In genomic region chr13:70636706-70637105, GRCm38 (mm10) we compare ENCODE assay signal across 7 mouse cellular contexts. TPM values are rescaled to one million over a fixed set of nuclear protein-coding genes. Genes with fewer than 3 reads are reported as not detected.
A peak's percentile ranks its signal among the peaks of the same experiment; 100 is the strongest.
DNase-seq lines count a peak whose midpoint lies in the region; ATAC-seq and TF ChIP-seq lines count a peak whose summit lies in the region.

No protein-coding gene starts in this region.

- H3K27me3 ChIP-seq in lung, embryonic 14.5 days (ENCODE audit: insufficient read depth, low read length), result no peaks in the 10 kb centered on the region
- H3K27me3 ChIP-seq in embryonic facial prominence, embryonic 13.5 days, result no peaks in the 10 kb centered on the region
- H3K27me3 ChIP-seq in intestine, postnatal 0 days (replicated peaks; ENCODE audit: control insufficient read depth, insufficient read depth, low read length), result no peaks in the 10 kb centered on the region

- peak overlapping the region; percentile 86 for H3K9ac ChIP-seq in lung, embryonic 14.5 days
- H3K9ac ChIP-seq in embryonic facial prominence, embryonic 13.5 days, result peak overlapping the region; percentile 94
- H3K9ac ChIP-seq in intestine, postnatal 0 days (ENCODE audit: low read depth, low read length), result peak overlapping the region; percentile 82

- no peak for ATAC-seq in lung, embryonic 14.5 days (ENCODE audit: insufficient read depth)
- no peak for ATAC-seq in embryonic facial prominence, embryonic 13.5 days (ENCODE audit: insufficient number of reproducible peaks, insufficient read depth, low FRiP score, low TSS enrichment, low read depth)
- ATAC-seq in intestine, postnatal 0 days, result no peak

- TF ChIP-seq POLR2A in olfactory bulb, adult 2 months (IDR thresholded peaks at IDR 0.05; ENCODE audit: insufficient read depth, low read depth, low read length), result no peak

- peaks cover 11% of the 10 kb centered on the region; the same call in 1 of the 2 replicates for H3K4me1 ChIP-seq in lung, embryonic 14.5 days (ENCODE audit: insufficient read depth)
- H3K4me1 ChIP-seq in embryonic facial prominence, embryonic 13.5 days, result peaks cover 24% of the 10 kb centered on the region
- peaks cover 3% of the 10 kb centered on the region for H3K4me1 ChIP-seq in intestine, postnatal 0 days (replicated peaks; ENCODE audit: control insufficient read depth, insufficient read depth, low read length)
- H3K4me1 ChIP-seq in olfactory bulb, adult 2 months (ENCODE audit: control insufficient read depth, insufficient read depth, low read length), result peaks cover 10% of the 10 kb centered on the region

- no peaks in the 10 kb centered on the region for H3K9me3 ChIP-seq in lung, embryonic 14.5 days (ENCODE audit: low read depth, low read length)
- H3K9me3 ChIP-seq in embryonic facial prominence, embryonic 13.5 days, result no peaks in the 10 kb centered on the region
- H3K9me3 ChIP-seq in intestine, postnatal 0 days (ENCODE audit: control insufficient read depth), result no peaks in the 10 kb centered on the region

- H3K4me2 ChIP-seq in lung, embryonic 14.5 days, result peak overlapping the region; percentile 85
- peak overlapping the region; percentile 84 for H3K4me2 ChIP-seq in embryonic facial prominence, embryonic 13.5 days
- H3K4me2 ChIP-seq in intestine, postnatal 0 days (replicated peaks; ENCODE audit: low read depth), result peak overlapping the region; percentile 65

- no peak overlapping the region for H3K27ac ChIP-seq in lung, embryonic 14.5 days (ENCODE audit: low read depth)
- H3K27ac ChIP-seq in embryonic facial prominence, embryonic 13.5 days, result no peak overlapping the region
- H3K27ac ChIP-seq in intestine, postnatal 0 days (ENCODE audit: low read depth, low read length), result no peak overlapping the region
- H3K27ac ChIP-seq in olfactory bulb, adult 2 months (ENCODE audit: insufficient read depth, low read depth, low read length), result no peak overlapping the region

- TF ChIP-seq CTCF in lung, embryonic 14.5 days (IDR thresholded peaks at IDR 0.05; ENCODE audit: low read depth), result no peak
- no peak for TF ChIP-seq CTCF in intestine, postnatal 0 days (IDR thresholded peaks at IDR 0.05; ENCODE audit: low read depth)
- no peak for TF ChIP-seq CTCF in olfactory bulb, adult 2 months (IDR thresholded peaks at IDR 0.05; ENCODE audit: insufficient read depth, low read depth, low read length)

- no peaks in the 10 kb centered on the region for H3K36me3 ChIP-seq in lung, embryonic 14.5 days (ENCODE audit: insufficient read depth)
- no peaks in the 10 kb centered on the region for H3K36me3 ChIP-seq in embryonic facial prominence, embryonic 13.5 days
- no peaks in the 10 kb centered on the region for H3K36me3 ChIP-seq in intestine, postnatal 0 days (ENCODE audit: control insufficient read depth, insufficient read depth)

- peak overlapping the region; percentile 95 for H3K4me3 ChIP-seq in lung, embryonic 14.5 days (ENCODE audit: low read depth, low read length)
- H3K4me3 ChIP-seq in embryonic facial prominence, embryonic 13.5 days, result peak overlapping the region; percentile 97
- peak overlapping the region; percentile 92 for H3K4me3 ChIP-seq in intestine, postnatal 0 days (ENCODE audit: low read depth, low read length)
- peak overlapping the region; percentile 99 for H3K4me3 ChIP-seq in olfactory bulb, adult 2 months (ENCODE audit: insufficient read depth, low read depth, low read length)

- WGBS in lung, embryonic 14.5 days, result 24% methylated on average over 10 of the region's 10 CpGs
- WGBS in embryonic facial prominence, embryonic 13.5 days, result 28% methylated on average over 10 of the region's 10 CpGs
- 16% methylated on average over 10 of the region's 10 CpGs for WGBS in intestine, postnatal 0 days
- WGBS in olfactory bulb, adult 2 months, result 20% methylated on average over 10 of the region's 10 CpGs

- DNase-seq in lung, embryonic 14.5 days, result no peak
- DNase-seq in lung, postnatal 14 days, result no peak
- no peak for DNase-seq in adrenal gland, postnatal 14 days
- no peak for DNase-seq in frontal cortex, postnatal 14 days (ENCODE audit: low spot score in 2 of 2)

RNA-seq across cellular contexts. Expression of gene Ice1, which starts 0.7 kb away (rescaled TPM):
- polyA plus RNA-seq in lung, embryonic 14.5 days (2014; fragmentation: Nextera tagmentation; extraction: Ambion mirVana), result 28.2 and 31.8 TPM in 2 replicates
- 22.8 and 26.4 TPM in 2 replicates for polyA plus RNA-seq in embryonic facial prominence, embryonic 13.5 days (2015; fragmentation: Nextera tagmentation; extraction: Ambion mirVana)
- 5.8 and 7.0 TPM in 2 replicates for polyA plus RNA-seq in intestine, postnatal 0 days (2015; fragmentation: Nextera tagmentation; extraction: Ambion mirVana)
- 59.6 TPM in 1 of 2 replicates, not detected in the other for polyA plus RNA-seq in olfactory bulb, adult 2 months (2012; ENCODE audit: insufficient read depth, insufficient read length, low replicate concordance, missing spikeins)
- total RNA-seq in adrenal gland, postnatal 14 days (2021), result 26.1 and 30.6 TPM in 2 replicates
